34 mouse cellular contexts compared by ENCODE assay signal in the genomic region with DNA sequence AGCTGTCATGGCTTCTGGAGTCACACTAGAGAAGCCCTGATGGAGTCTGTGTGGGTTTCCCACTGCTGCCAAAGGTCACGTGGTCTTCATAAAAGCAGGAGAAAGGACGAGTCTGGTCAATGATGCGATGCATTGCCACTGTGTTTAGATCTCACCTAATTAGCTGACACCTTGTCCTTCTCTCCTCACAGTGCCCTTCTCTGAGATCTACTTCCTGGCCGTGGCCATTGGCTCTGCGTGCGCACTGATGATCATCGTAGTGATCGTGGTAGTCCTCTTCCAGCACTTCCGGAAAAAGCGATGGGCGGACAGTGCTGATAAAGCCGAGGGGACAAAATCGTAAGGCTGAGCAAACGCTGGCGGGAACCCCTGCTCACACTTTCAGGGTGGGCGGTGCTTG. TPM values are rescaled to one million over a fixed set of nuclear protein-coding genes. Genes with fewer than 3 reads are reported as not detected.
"Had no signal": no experiment of that assay in that cellular context is flagged by ENCODE, and none has a peak within 500 bp of the region (broad histone marks: within the 10 kb centered on the region; RNA-seq: fewer than 3 reads in every experiment).

No protein-coding gene starts in this region.

- DNase-seq: gastrocnemius, adult 2 months; gastrocnemius, postnatal 10 days; gastrocnemius, postnatal 25 days; heart, adult 18-20 months; heart, postnatal 10 days; heart, postnatal 4 days; kidney, adult 18-20 months; kidney, adult 8-10 months; kidney, postnatal 10 days; kidney, postnatal 25 days; kidney, postnatal 4 days; liver had no signal

- H3K9ac ChIP-seq: heart, embryonic 12.5 days; hindbrain, embryonic 12.5 days; hindbrain, embryonic 14.5 days; intestine, embryonic 15.5 days; limb, embryonic 12.5 days had no signal

- ATAC-seq: hindbrain, embryonic 16.5 days; inflammation-experienced regulatory T-cells, adult 6 months; intestine, embryonic 15.5 days; intestine, postnatal 0 days had no signal

- H3K4me1 ChIP-seq: hindbrain, embryonic 12.5 days; intestine, embryonic 15.5 days had no signal

- H3K4me3 ChIP-seq: gastrocnemius, adult 2 months; heart, embryonic 12.5 days; hindbrain, embryonic 10.5 days; hindbrain, embryonic 12.5 days; intestine, embryonic 15.5 days; layer of hippocampus, adult 2 months; left cerebral cortex, adult 2 months; limb, embryonic 10.5 days; limb, embryonic 12.5 days had no signal

- H3K27ac ChIP-seq: gastrocnemius, adult 2 months; hindbrain, embryonic 10.5 days; hindbrain, embryonic 12.5 days; hindbrain, embryonic 14.5 days; intestine, embryonic 15.5 days; layer of hippocampus, adult 2 months; left cerebral cortex, adult 2 months; limb, embryonic 10.5 days; limb, embryonic 12.5 days had no signal

- H3K9me3 ChIP-seq: heart, embryonic 12.5 days; hindbrain, embryonic 10.5 days; hindbrain, embryonic 12.5 days; intestine, embryonic 15.5 days; limb, embryonic 10.5 days; limb, embryonic 12.5 days had no signal

- H3K36me3 ChIP-seq: heart, embryonic 12.5 days; hindbrain, embryonic 10.5 days; hindbrain, embryonic 12.5 days; intestine, embryonic 15.5 days had no signal

RNA-seq across cellular contexts. Expression of a gene that starts 7.4 kb away (rescaled TPM):
- total RNA-seq: granulocyte monocyte progenitor cell, adult 5-6 weeks had no signal
- polyA plus RNA-seq: inflammation-experienced regulatory T-cells, adult 6 months had no signal

RNA-seq across cellular contexts. Expression of a gene that starts 32.0 kb away (rescaled TPM):
- total RNA-seq: heart, adult 8-10 months; layer of hippocampus, postnatal 10 days had no signal
- polyA plus RNA-seq: hindbrain, embryonic 12.5 days; hindbrain, embryonic 14.5 days; kidney, embryonic 14.5 days had no signal

RNA-seq across cellular contexts. Expression of a gene that starts 37.5 kb away (rescaled TPM):
- total RNA-seq: gastrocnemius, adult 2 months; gastrocnemius, postnatal 10 days; granulocyte monocyte progenitor cell, adult 5-6 weeks; layer of hippocampus, adult 2 months; layer of hippocampus, postnatal 10 days; layer of hippocampus, postnatal 25 days; left cerebral cortex, adult 2 months; left cerebral cortex, postnatal 14 days; left cerebral cortex, postnatal 36 days had no signal
- polyA plus RNA-seq: heart, embryonic 12.5 days; heart, embryonic 14.5 days; hindbrain, embryonic 10.5 days; hindbrain, embryonic 12.5 days; kidney, embryonic 14.5 days; kidney, embryonic 16.5 days; limb, embryonic 10.5 days; liver, embryonic 11.5 days had no signal
